Mouse (Mus musculus) layer of hippocampus, adult 2 months (tissue): ENCODE data around the gene Vash1. TPM values are rescaled to one million over a fixed set of nuclear protein-coding genes. Genes with fewer than 3 reads are reported as not detected.

Experiments used
- DNase-seq, 2 experiments: peaks; one replicate each; pipeline ENCODE4 v3.0.0; 2022; ENCODE audit warnings: low spot score in 2 of 2
- H3K27ac ChIP-seq: fragments of 200-600 bp; 2 replicates; pipeline ENCODE4 v1.8.1; 2022
- H3K4me3 ChIP-seq: fragments of 200-600 bp; 2 replicates; pipeline ENCODE4 v1.8.1; 2022; ENCODE audit warnings: mild to moderate bottlenecking
- CTCF ChIP-seq: fragments of 200-600 bp; conservative IDR thresholded peaks from 2 replicates; pipeline ENCODE4 v1.8.1; 2022; ENCODE audit warnings: antibody characterized with exemption, mild to moderate bottlenecking, moderate library complexity
- total RNA-seq, 2 experiments: library from RNA; stranded (reverse); gene quantifications; 2 replicates each; pipeline ENCODE4 v1.2.3; 2021

Vash1 gene
- total RNA-seq, 2 experiments from 2014 or later = 40.4 to 41.8 TPM

GRCm38 (mm10) chr12:86687445-86687955 lies 9.0 kb downstream of the Vash1 start:
- Histone ChIP-seq H3K27ac (peak overlapping the region; percentile 68), H3K4me3 (no peak overlapping the region)
- no peak for DNase-seq
- no peak for TF ChIP-seq CTCF

DNA sequence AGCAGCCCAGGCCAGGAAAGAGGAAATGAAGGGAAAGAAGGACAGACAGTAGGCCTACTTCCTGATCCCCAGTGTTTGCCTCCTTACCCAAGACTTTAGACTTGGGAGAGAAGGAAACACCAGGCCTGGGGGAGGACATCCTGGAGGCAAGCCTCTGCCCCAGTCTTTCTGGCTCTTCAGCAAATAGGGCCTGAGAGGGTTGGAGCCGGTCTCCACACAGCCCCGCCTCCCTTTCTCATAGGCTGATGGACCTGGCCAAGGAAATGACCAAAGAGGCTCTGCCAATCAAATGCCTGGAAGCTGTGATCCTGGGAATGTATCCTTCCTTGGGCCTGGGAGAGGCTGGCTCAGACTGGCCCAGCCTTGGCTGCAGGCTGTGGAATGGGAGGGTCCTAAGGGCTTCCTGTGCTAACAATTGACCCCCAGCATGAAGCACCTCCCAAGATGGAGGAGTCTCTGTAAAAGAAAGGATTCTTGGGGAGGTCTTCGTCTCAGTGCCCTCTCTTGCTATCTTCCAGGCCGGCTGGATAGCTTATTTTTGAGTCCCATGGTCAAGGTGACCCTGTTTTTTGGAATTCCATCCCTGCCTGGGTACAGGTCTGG lies 9.6 kb downstream of the Vash1 start:
- Histone ChIP-seq H3K27ac (peak overlapping the region; percentile 68), H3K4me3 (no peak overlapping the region)
- DNase-seq = no peak
- no peak for TF ChIP-seq CTCF

GRCm38 (mm10) chr12:86688917-86689316 lies 10.4 kb downstream of the Vash1 start:
- no peak overlapping the region for H3K27ac ChIP-seq
- DNase-seq = no peak
- TF ChIP-seq CTCF = no peak
- H3K4me3 ChIP-seq = no peak overlapping the region

GRCm38 (mm10) chr12:86690700-86691485 lies 12.4 kb downstream of the Vash1 start:
- no peak for TF ChIP-seq CTCF
- H3K27ac ChIP-seq = peak overlapping the region; percentile 70
- DNase-seq = no peak
- H3K4me3 ChIP-seq = no peak overlapping the region

DNA sequence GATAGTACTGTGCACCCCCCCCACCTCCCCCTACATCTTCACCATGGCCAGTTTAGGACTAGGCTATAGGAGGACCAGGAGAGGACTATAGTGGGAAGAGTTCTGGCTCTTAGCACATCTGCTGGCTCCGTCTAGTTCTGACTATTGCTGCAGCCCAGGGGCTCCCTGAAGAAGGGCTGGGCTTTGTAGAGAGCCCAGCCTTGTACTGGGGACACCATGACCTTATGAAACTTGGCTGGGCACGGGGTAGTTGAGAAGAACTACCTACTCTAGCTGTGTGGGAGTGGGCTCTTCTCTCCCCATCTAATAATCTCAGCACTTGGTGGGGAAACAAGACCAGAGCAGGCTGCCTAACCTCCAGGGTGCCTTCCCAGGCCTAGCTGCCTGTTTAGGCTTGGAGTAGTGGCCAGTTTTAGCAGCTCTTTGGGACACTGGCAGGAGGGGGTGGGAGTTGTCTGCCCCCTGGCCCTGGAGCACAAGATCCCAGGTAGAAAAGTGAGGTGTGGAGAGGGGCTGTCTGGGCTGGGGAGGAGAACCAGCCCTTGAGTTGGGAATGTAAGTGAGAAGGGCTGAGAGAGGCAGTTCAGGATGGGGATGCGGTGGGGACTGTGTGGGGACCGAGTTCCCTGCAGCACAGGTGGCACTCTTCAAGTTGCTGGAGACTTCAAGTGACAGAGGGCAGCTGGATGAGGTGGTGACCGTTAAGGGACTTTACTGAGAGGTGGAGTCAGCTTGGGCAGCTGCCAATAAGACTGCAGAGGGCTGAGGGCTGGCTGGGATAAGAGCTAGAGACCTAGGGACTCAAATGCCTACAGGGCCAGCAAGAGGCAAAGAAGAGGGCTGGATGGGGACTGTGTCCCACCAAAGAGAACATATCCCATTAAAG lies 14.2 kb downstream of the Vash1 start:
- no peak for TF ChIP-seq CTCF
- DNase-seq = no peak
- Histone ChIP-seq H3K27ac (peak overlapping the region; percentile 70), H3K4me3 (no peak overlapping the region)

GRCm38 (mm10) chr12:86693389-86693788 lies 14.9 kb downstream of the Vash1 start:
- H3K4me3 ChIP-seq = no peak overlapping the region
- no peak for DNase-seq
- H3K27ac ChIP-seq = no peak overlapping the region; the same call in 1 of the 2 replicates
- TF ChIP-seq CTCF = no peak

DNA sequence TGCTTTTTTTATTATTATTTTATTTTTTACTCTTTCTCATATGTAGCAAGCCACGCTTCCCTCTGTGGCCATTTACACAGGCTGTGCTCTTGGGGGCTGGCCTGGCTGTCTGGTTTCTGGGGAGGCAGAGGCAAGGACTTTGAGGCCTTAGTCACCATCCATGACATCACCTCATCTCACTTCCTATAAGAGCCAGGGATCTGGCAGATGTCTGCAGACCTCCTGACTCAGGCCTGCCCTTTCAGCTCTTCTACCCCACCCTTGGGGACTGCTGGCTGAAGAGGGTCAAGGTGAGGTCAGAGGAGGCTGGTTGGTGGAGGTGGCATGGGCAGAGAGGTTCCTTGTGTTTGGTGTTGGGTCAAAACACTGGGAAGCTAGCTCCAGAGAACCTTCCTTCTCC lies 15.9 kb downstream of the Vash1 start:
- no peak overlapping the region for H3K27ac ChIP-seq
- no peak for DNase-seq
- no peak for TF ChIP-seq CTCF
- H3K4me3 ChIP-seq = no peak overlapping the region

DNA sequence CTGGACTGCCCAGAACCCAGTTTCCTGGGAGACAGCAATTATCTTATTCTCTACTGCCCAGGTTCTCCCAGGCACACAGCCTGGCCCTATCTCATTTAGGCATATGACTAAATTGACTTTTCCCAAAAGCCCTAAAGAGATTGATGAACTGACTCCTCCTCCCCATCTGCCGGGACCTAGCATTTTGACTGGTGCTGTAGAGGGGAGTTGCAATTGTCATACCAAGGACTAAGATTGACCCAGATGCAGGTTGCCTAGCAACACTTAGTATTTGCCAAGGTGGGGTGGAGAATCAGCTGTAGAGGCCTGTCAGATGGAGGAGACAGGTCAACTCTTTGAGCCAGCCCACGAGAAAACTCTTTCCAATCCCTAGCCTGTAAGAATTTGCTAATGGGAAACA lies 19.5 kb downstream of the Vash1 start:
- TF ChIP-seq CTCF = no peak
- Histone ChIP-seq H3K4me3 (no peak overlapping the region), H3K27ac (peak overlapping the region; percentile 87)
- DNase-seq = no peak

DNA sequence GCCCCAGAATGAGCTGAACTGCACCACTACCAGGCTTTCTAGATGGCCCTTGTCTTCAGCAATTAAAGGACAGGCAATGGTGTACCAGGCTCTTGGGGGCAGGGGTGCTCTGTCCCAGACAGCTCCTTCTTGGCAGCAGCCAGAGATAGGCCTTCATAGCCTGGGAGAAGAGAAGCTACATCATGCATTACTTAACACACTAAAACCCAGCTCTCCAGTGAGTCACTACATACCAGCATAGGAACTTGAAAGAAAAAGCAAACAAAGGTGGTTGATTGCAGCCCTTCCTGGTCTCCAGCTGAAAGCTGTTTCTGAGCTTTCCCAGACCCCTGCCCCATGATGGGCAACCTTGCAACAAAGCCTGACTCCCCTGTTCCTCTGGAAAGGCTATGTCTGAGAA lies 20.0 kb downstream of the Vash1 start:
- no peak for DNase-seq

DNA sequence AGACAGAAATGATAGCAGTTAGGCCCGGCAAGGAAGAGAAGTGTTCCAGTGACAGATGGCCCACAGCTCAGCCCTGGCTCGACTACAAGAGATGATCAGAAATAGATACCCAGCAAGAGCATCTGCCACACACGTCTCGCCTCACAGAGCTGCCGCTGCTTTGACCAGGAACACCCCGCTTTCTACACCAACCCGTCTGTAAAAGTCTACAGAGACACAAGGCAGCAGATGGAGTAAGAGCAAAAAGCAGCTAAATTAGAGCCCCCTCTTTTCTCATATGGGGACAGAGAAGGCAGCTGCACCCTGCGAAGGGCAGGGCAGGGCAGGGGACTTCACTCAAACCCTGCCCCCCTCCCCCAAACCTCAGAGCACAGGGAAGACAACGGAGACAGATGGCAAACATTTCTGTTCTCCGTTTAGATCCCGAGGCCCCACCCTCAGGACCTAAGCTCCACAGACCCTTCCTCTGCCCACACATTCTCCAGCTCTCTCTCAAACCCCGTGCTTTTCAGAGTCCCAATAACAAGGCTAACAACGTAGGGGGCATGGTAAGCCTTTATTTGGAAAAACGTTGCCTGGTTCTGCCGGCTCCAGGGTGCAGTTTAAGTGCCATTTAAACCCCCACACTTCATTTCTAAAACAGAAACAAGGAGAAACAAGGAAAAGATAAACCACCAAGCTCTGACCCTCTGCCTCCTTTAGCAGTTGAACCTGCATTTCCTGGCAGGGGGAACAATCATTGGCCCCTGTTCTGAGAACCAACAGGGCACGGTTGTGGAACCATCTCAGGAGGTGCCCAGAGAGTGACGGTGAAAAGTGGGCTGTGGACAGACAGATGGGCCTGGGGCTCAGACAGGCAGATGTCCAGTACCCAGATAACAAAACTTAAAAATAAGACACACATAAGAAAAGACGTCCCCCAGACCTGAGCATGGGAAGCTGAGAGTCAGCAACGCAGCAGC lies 21.7 kb downstream of the Vash1 start:
- no peak for TF ChIP-seq CTCF
- Histone ChIP-seq H3K27ac (peak overlapping the region; percentile 87), H3K4me3 (peak overlapping the region; percentile 26; the same call in 1 of the 2 replicates)
- DNase-seq = peak; percentile 85 to 92

More for the DNA sequence above, 20.0 kb downstream of the Vash1 start:
- Histone ChIP-seq H3K4me3 (no peak overlapping the region), H3K27ac (peak overlapping the region; percentile 87)
- TF ChIP-seq CTCF = no peak

DNA sequence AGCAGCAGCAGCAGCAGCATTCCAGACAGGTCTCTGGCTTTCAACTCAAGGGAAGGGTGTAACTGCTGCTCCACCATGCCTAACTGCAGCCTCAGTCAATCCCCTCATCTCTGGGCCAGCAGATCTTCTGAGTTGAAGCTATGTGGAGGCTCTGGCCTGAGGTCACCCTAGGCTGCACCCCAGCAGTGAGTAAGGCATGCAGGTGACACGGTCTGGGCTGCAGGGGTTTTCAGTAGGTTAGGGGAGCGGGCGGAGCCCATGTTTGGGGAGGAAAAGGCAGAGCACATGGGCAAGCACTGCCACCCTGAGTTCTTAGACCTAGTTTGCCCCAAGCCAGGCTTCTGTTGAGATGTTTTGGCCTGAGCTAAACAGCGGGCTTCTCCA lies 22.4 kb downstream of the Vash1 start:
- DNase-seq = no peak
- peak overlapping the region; percentile 87 for H3K27ac ChIP-seq
- no peak for TF ChIP-seq CTCF
- H3K4me3 ChIP-seq = no peak overlapping the region

DNA sequence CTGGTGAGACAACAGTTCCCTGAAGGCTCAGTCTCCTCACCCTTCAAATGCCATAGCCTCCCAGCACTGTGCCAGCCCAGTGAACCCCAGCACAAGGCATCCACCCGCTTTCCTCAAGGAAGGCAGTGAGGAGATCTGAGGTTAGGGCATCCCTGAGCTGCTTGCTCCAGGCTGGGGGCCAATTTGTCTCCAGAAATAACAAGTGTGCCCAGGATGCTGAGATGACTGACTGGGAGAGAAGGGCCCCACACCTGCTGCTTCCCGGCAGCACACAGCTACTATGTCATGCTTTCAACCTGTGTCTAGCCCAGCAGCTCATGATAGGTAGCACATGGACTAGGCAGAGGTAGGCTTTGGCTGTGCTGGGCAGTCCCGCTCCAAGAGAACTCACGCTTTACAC lies 23.0 kb downstream of the Vash1 start:
- H3K27ac ChIP-seq = peak overlapping the region; percentile 87; the same call in 1 of the 2 replicates
- DNase-seq = no peak
- TF ChIP-seq CTCF = no peak
- H3K4me3 ChIP-seq = no peak overlapping the region
